Mouse (Mus musculus) hindbrain, embryonic 15.5 days (tissue): ENCODE measurements around the gene Fbxl18. TPM values are rescaled to one million over a fixed set of nuclear protein-coding genes. Genes with fewer than 3 reads are reported as not detected.
"Not testable (repeated sequence)": the region's sequence is repeated elsewhere in the genome, so short reads cannot be mapped to it uniquely, and the experiment has no call there.

ENCODE experiments used
- ATAC-seq: fragments of 200-750 bp; cut with Nextera tagmentation; 2 replicates; pipeline ENCODE4 v1.8.0; 2017; ENCODE audit warnings: low read depth, moderate number of reproducible peaks, moderate TSS enrichment; ENCODE audit not compliant: low FRiP score
- H3K27ac ChIP-seq: fragments of 300-500 bp; sonication (generic); replicated peaks from 2 replicates; pipeline ENCODE4 v1.5.1; 2015; ENCODE audit warnings: mild to moderate bottlenecking, inconsistent platforms
- H3K27me3 ChIP-seq: fragments of 300-500 bp; sonication (generic); 2 replicates; pipeline ENCODE4 v1.6.1; 2015; ENCODE audit warnings: control low read depth, inconsistent platforms
- H3K36me3 ChIP-seq: fragments of 300-500 bp; sonication (generic); 2 replicates; pipeline ENCODE4 v1.6.1; 2015; ENCODE audit warnings: control low read depth, inconsistent platforms
- H3K4me1 ChIP-seq: fragments of 300-500 bp; sonication (generic); replicated peaks from 2 replicates; pipeline ENCODE4 v1.6.1; 2015; ENCODE audit warnings: control low read depth, inconsistent platforms
- H3K4me2 ChIP-seq: fragments of 300-500 bp; sonication (generic); 2 replicates; pipeline ENCODE4 v1.6.1; 2015; ENCODE audit warnings: moderate library complexity, mild to moderate bottlenecking, inconsistent platforms
- H3K4me3 ChIP-seq: fragments of 300-500 bp; sonication (generic); 2 replicates; pipeline ENCODE4 v1.5.1; 2015; ENCODE audit warnings: mild to moderate bottlenecking, inconsistent platforms
- H3K9ac ChIP-seq: fragments of 300-500 bp; sonication (generic); 2 replicates; pipeline ENCODE4 v1.6.1; 2015; ENCODE audit warnings: inconsistent platforms
- H3K9me3 ChIP-seq: fragments of 300-500 bp; sonication (generic); 2 replicates; pipeline ENCODE4 v1.6.1; 2016; ENCODE audit warnings: control low read depth, inconsistent platforms
- WGBS: fragments of 180-500 bp; shearing (Covaris S2); methylation state at CpG from one replicate; pipeline ENCODE4 v1.1.7; 2015; 5-methylcytosine and 5-hydroxymethylcytosine counted together
- polyA plus RNA-seq: library from polyadenylated mRNA; unstranded; fragments of >200 nt; fragmentation: Nextera tagmentation; extraction: Ambion mirVana; gene quantifications from 2 replicates; pipeline ENCODE4 v1.2.1, GENCODE M21; 2015

Gene Fbxl18
- polyA plus RNA-seq, 1 experiment from 2014 or later, result 30.3 TPM

GRCm38 (mm10) chr5:142850476-142850875 is 44.7 kb downstream of the Fbxl18 start:
- ATAC-seq, result no peak
- Histone ChIP-seq H3K9me3 (no peaks in the 10 kb centered on the region), H3K9ac (no peak overlapping the region), H3K4me3 (no peak overlapping the region), H3K27ac (no peak overlapping the region), H3K4me2 (no peak overlapping the region), H3K36me3 (no peaks in the 10 kb centered on the region), H3K27me3 (no peaks in the 10 kb centered on the region), H3K4me1 (no peaks in the 10 kb centered on the region)
- WGBS, result 84% methylated on average over 9 of the region's 9 CpGs

- Histone ChIP-seq H3K4me1 (no peaks in the 10 kb centered on the region), H3K9me3 (no peaks in the 10 kb centered on the region), H3K9ac (no peak overlapping the region), H3K36me3 (no peaks in the 10 kb centered on the region), H3K4me2 (no peak overlapping the region), H3K27ac (no peak overlapping the region), H3K4me3 (no peak overlapping the region), H3K27me3 (no peaks in the 10 kb centered on the region)
- ATAC-seq, result no peak
- 96% methylated on average over 7 of the region's 7 CpGs for WGBS
Measured at GRCm38 (mm10) chr5:142848911-142849310, 46.3 kb downstream of the Fbxl18 start.

GRCm38 (mm10) chr5:142848149-142848548 is 47.1 kb downstream of the Fbxl18 start:
- no peak overlapping the region for H3K27ac ChIP-seq
- ATAC-seq, result no peak
- H3K4me2 ChIP-seq, result no peak overlapping the region
- no peaks in the 10 kb centered on the region for H3K9me3 ChIP-seq
- H3K4me1 ChIP-seq, result no peaks in the 10 kb centered on the region
- H3K4me3 ChIP-seq, result no peak overlapping the region
- no peak overlapping the region for H3K9ac ChIP-seq
- no peaks in the 10 kb centered on the region for H3K27me3 ChIP-seq
- 78% methylated on average over 3 of the region's 3 CpGs for WGBS
- H3K36me3 ChIP-seq, result no peaks in the 10 kb centered on the region

GRCm38 (mm10) chr5:142844467-142844866 is 50.8 kb downstream of the Fbxl18 start:
- Histone ChIP-seq H3K27ac (no peak overlapping the region), H3K36me3 (no peaks in the 10 kb centered on the region), H3K9ac (no peak overlapping the region), H3K4me2 (no peak overlapping the region), H3K27me3 (no peaks in the 10 kb centered on the region), H3K4me3 (no peak overlapping the region), H3K9me3 (no peaks in the 10 kb centered on the region), H3K4me1 (no peaks in the 10 kb centered on the region)
- WGBS, result 64% methylated on average over 8 of the region's 8 CpGs
- no peak for ATAC-seq

GRCm38 (mm10) chr5:142842137-142842642 is 53.0 kb downstream of the Fbxl18 start:
- H3K27me3 ChIP-seq, result no peaks in the 10 kb centered on the region
- WGBS, result 17% methylated on average over 7 of the region's 7 CpGs
- no peaks in the 10 kb centered on the region for H3K36me3 ChIP-seq
- H3K4me2 ChIP-seq, result no peak overlapping the region
- no peaks in the 10 kb centered on the region for H3K4me1 ChIP-seq
- no peak overlapping the region for H3K27ac ChIP-seq
- H3K4me3 ChIP-seq, result no peak overlapping the region
- 0 out of 2 replicates have a peak, but pooled peaks have one; percentile 38 for ATAC-seq
- H3K9ac ChIP-seq, result no peak overlapping the region
- H3K9me3 ChIP-seq, result no peaks in the 10 kb centered on the region

- Histone ChIP-seq H3K4me1 (no peaks in the 10 kb centered on the region), H3K9me3 (no peaks in the 10 kb centered on the region), H3K9ac (no peak overlapping the region), H3K4me2 (no peak overlapping the region), H3K27me3 (no peaks in the 10 kb centered on the region), H3K27ac (no peak overlapping the region; the same call in 1 of the 2 replicates), H3K36me3 (no peaks in the 10 kb centered on the region), H3K4me3 (no peak overlapping the region)
- 69% methylated on average over 8 of the region's 8 CpGs for WGBS
- ATAC-seq, result no peak
Measured at GRCm38 (mm10) chr5:142841372-142842136, 53.7 kb downstream of the Fbxl18 start.

GRCm38 (mm10) chr5:142837427-142837826 is 57.8 kb downstream of the Fbxl18 start:
- H3K27me3 ChIP-seq, H3K4me3 ChIP-seq, H3K4me2 ChIP-seq, H3K9ac ChIP-seq, H3K27ac ChIP-seq, H3K36me3 ChIP-seq, H3K9me3 ChIP-seq, ATAC-seq, H3K4me1 ChIP-seq: not testable (repeated sequence)
- 98% methylated on average over 2 of the region's 2 CpGs for WGBS

- no peak for ATAC-seq
- Histone ChIP-seq H3K36me3 (no peaks in the 10 kb centered on the region), H3K27ac (no peak overlapping the region), H3K4me1 (no peaks in the 10 kb centered on the region), H3K9ac (no peak overlapping the region), H3K4me3 (no peak overlapping the region), H3K27me3 (no peaks in the 10 kb centered on the region), H3K9me3 (no peaks in the 10 kb centered on the region), H3K4me2 (no peak overlapping the region)
- WGBS, result 82% methylated on average over 6 of the region's 6 CpGs
Measured at GRCm38 (mm10) chr5:142836891-142837290, 58.3 kb downstream of the Fbxl18 start.

GRCm38 (mm10) chr5:142833646-142834438 is 61.4 kb downstream of the Fbxl18 start:
- Histone ChIP-seq H3K36me3 (no peaks in the 10 kb centered on the region), H3K9ac (no peak overlapping the region), H3K27ac (no peak overlapping the region), H3K9me3 (no peaks in the 10 kb centered on the region), H3K4me2 (no peak overlapping the region), H3K4me1 (no peaks in the 10 kb centered on the region), H3K4me3 (no peak overlapping the region), H3K27me3 (no peaks in the 10 kb centered on the region)
- WGBS, result 75% methylated on average over 8 of the region's 8 CpGs
- no peak for ATAC-seq

- Histone ChIP-seq H3K4me3 (no peak overlapping the region), H3K27me3 (no peaks in the 10 kb centered on the region), H3K4me1 (peaks cover 40% of the 10 kb centered on the region), H3K9ac (no peak overlapping the region), H3K27ac (no peak overlapping the region), H3K9me3 (no peaks in the 10 kb centered on the region), H3K4me2 (no peak overlapping the region), H3K36me3 (no peaks in the 10 kb centered on the region)
- WGBS, result 87% methylated on average over 4 of the region's 4 CpGs
- ATAC-seq, result no peak
Measured at GRCm38 (mm10) chr5:142826131-142826530, 69.1 kb downstream of the Fbxl18 start.

GRCm38 (mm10) chr5:142825665-142826064 is 69.6 kb downstream of the Fbxl18 start:
- WGBS, result 77% methylated on average over 5 of the region's 5 CpGs
- Histone ChIP-seq H3K27me3 (no peaks in the 10 kb centered on the region), H3K4me3 (no peak overlapping the region), H3K4me2 (no peak overlapping the region), H3K4me1 (peaks cover 40% of the 10 kb centered on the region), H3K9ac (no peak overlapping the region), H3K27ac (peak overlapping the region; percentile 100; the same call in 1 of the 2 replicates), H3K9me3 (no peaks in the 10 kb centered on the region), H3K36me3 (no peaks in the 10 kb centered on the region)
- ATAC-seq, result no peak

- Histone ChIP-seq H3K4me3 (no peak overlapping the region), H3K9ac (peak overlapping the region; percentile 92; the same call in 1 of the 2 replicates), H3K4me2 (peak overlapping the region; percentile 78), H3K9me3 (no peaks in the 10 kb centered on the region), H3K36me3 (no peaks in the 10 kb centered on the region), H3K27ac (peak overlapping the region; percentile 100), H3K4me1 (peaks cover 40% of the 10 kb centered on the region), H3K27me3 (no peaks in the 10 kb centered on the region)
- ATAC-seq, result no peak
- 16% methylated on average over 6 of the region's 6 CpGs for WGBS
Measured at GRCm38 (mm10) chr5:142824091-142824490, 71.1 kb downstream of the Fbxl18 start.
